Mouse (Mus musculus): Measurements from ENCODE around the gene Smyd3. TPM values are rescaled to one million over a fixed set of nuclear protein-coding genes. Genes with fewer than 3 reads are reported as not detected.

Gene Smyd3
- polyA plus RNA-seq, 1 experiment from 2014 or later, result 20.7 TPM

GRCm38 (mm10) chr1:179282821-179283220, 235.0 kb downstream of the Smyd3 start:
- Histone ChIP-seq H3K4me1 (no peaks in the 10 kb centered on the region), H3K4me3 (no peak overlapping the region), H3K27me3 (replicated peaks; ENCODE audit: low read depth, poor library complexity, severe bottlenecking) (no peaks in the 10 kb centered on the region), H3K36me3 (replicated peaks) (no peaks in the 10 kb centered on the region), H3K9me3 (no peaks in the 10 kb centered on the region), H3K27ac (replicated peaks) (no peak overlapping the region)
- 88% methylated on average over 5 of the region's 5 CpGs for WGBS
- DNase-seq (ENCODE audit: low spot score), result no peak

GRCm38 (mm10) chr1:179281401-179282121, 236.3 kb downstream of the Smyd3 start:
- 91% methylated on average over 13 of the region's 13 CpGs for whole genome bisulfite sequencing
- Histone ChIP-seq H3K4me3 (no peak overlapping the region), H3K27ac (replicated peaks) (no peak overlapping the region), H3K9me3 (no peaks in the 10 kb centered on the region), H3K27me3 (replicated peaks; ENCODE audit: low read depth, poor library complexity, severe bottlenecking) (no peaks in the 10 kb centered on the region), H3K36me3 (replicated peaks) (no peaks in the 10 kb centered on the region), H3K4me1 (no peaks in the 10 kb centered on the region)
- DNase-seq (ENCODE audit: low spot score), result no peak

GRCm38 (mm10) chr1:179279116-179279515, 238.7 kb downstream of the Smyd3 start:
- Histone ChIP-seq H3K27ac (replicated peaks) (no peak overlapping the region), H3K9me3 (no peaks in the 10 kb centered on the region), H3K4me1 (no peaks in the 10 kb centered on the region), H3K36me3 (replicated peaks) (no peaks in the 10 kb centered on the region), H3K27me3 (replicated peaks; ENCODE audit: low read depth, poor library complexity, severe bottlenecking) (no peaks in the 10 kb centered on the region), H3K4me3 (no peak overlapping the region)
- 96% methylated on average over 4 of the region's 4 CpGs for WGBS
- no peak for DNase-seq (ENCODE audit: low spot score)

- H3K27me3 ChIP-seq (replicated peaks; ENCODE audit: low read depth, poor library complexity, severe bottlenecking), result no peaks in the 10 kb centered on the region
- 91% methylated on average over 9 of the region's 9 CpGs for WGBS
- H3K9me3 ChIP-seq, result no peaks in the 10 kb centered on the region
- H3K4me1 ChIP-seq, result no peaks in the 10 kb centered on the region
- H3K4me3 ChIP-seq, result no peak overlapping the region
- no peak overlapping the region for H3K27ac ChIP-seq (replicated peaks)
- no peak for DNase-seq (ENCODE audit: low spot score)
- no peaks in the 10 kb centered on the region for H3K36me3 ChIP-seq (replicated peaks)
Observed at GRCm38 (mm10) chr1:179277346-179277745, 240.5 kb downstream of the Smyd3 start.

GRCm38 (mm10) chr1:179276866-179277265, 241.0 kb downstream of the Smyd3 start:
- Histone ChIP-seq H3K27me3 (replicated peaks; ENCODE audit: low read depth, poor library complexity, severe bottlenecking) (no peaks in the 10 kb centered on the region), H3K27ac (replicated peaks) (no peak overlapping the region), H3K4me1 (no peaks in the 10 kb centered on the region), H3K36me3 (replicated peaks) (no peaks in the 10 kb centered on the region), H3K9me3 (no peaks in the 10 kb centered on the region), H3K4me3 (no peak overlapping the region)
- no peak for DNase-seq (ENCODE audit: low spot score)
- WGBS, result 95% methylated on average over 1 of the region's 1 CpGs

- DNase-seq (ENCODE audit: low spot score), result no peak
- H3K4me3 ChIP-seq, result no peak overlapping the region
- no peaks in the 10 kb centered on the region; the same call in 1 of the 2 replicates for H3K36me3 ChIP-seq (replicated peaks)
- WGBS, result 91% methylated on average over 4 of the region's 4 CpGs
- H3K27ac ChIP-seq (replicated peaks), result no peak overlapping the region
- peaks cover 14% of the 10 kb centered on the region for H3K9me3 ChIP-seq
- H3K27me3 ChIP-seq (replicated peaks; ENCODE audit: low read depth, poor library complexity, severe bottlenecking), result no peaks in the 10 kb centered on the region
- H3K4me1 ChIP-seq, result no peaks in the 10 kb centered on the region
Observed at GRCm38 (mm10) chr1:179272926-179273325, 244.9 kb downstream of the Smyd3 start.

GRCm38 (mm10) chr1:179272351-179272750, 245.5 kb downstream of the Smyd3 start:
- peaks cover 17% of the 10 kb centered on the region for H3K9me3 ChIP-seq
- no peaks in the 10 kb centered on the region for H3K4me1 ChIP-seq
- H3K27ac ChIP-seq (replicated peaks), result no peak overlapping the region
- H3K27me3 ChIP-seq (replicated peaks; ENCODE audit: low read depth, poor library complexity, severe bottlenecking), result no peaks in the 10 kb centered on the region
- H3K4me3 ChIP-seq, result no peak overlapping the region
- DNase-seq (ENCODE audit: low spot score), result no peak
- no peaks in the 10 kb centered on the region; the same call in 1 of the 2 replicates for H3K36me3 ChIP-seq (replicated peaks)

GRCm38 (mm10) chr1:179266936-179267335, 250.9 kb downstream of the Smyd3 start:
- no peak for DNase-seq (ENCODE audit: low spot score)
- WGBS, result 77% methylated on average over 3 of the region's 3 CpGs
- H3K27me3 ChIP-seq (replicated peaks; ENCODE audit: low read depth, poor library complexity, severe bottlenecking), result no peaks in the 10 kb centered on the region
- H3K9me3 ChIP-seq, result peaks cover 17% of the 10 kb centered on the region
- H3K36me3 ChIP-seq (replicated peaks), result no peaks in the 10 kb centered on the region; the same call in 1 of the 2 replicates
- no peak overlapping the region for H3K4me3 ChIP-seq
- peaks cover under 1% of the 10 kb centered on the region; the same call in 1 of the 2 replicates for H3K4me1 ChIP-seq
- no peak overlapping the region for H3K27ac ChIP-seq (replicated peaks)

GRCm38 (mm10) chr1:179261496-179261966, 256.3 kb downstream of the Smyd3 start:
- H3K27ac ChIP-seq (replicated peaks), result peak overlapping the region; percentile 57; the same call in 1 of the 2 replicates
- no peaks in the 10 kb centered on the region; the same call in 1 of the 2 replicates for H3K9me3 ChIP-seq
- H3K4me3 ChIP-seq, result no peak overlapping the region
- peaks cover 13% of the 10 kb centered on the region for H3K4me1 ChIP-seq
- DNase-seq (ENCODE audit: low spot score), result peak; percentile 22
- H3K36me3 ChIP-seq (replicated peaks), result no peaks in the 10 kb centered on the region
- no peaks in the 10 kb centered on the region for H3K27me3 ChIP-seq (replicated peaks; ENCODE audit: low read depth, poor library complexity, severe bottlenecking)
- WGBS, result 53% methylated on average over 11 of the region's 11 CpGs

GRCm38 (mm10) chr1:179255826-179256512, 261.9 kb downstream of the Smyd3 start:
- Histone ChIP-seq H3K36me3 (replicated peaks) (no peaks in the 10 kb centered on the region), H3K4me3 (no peak overlapping the region), H3K4me1 (peaks cover 10% of the 10 kb centered on the region), H3K9me3 (no peaks in the 10 kb centered on the region; the same call in 1 of the 2 replicates), H3K27ac (replicated peaks) (no peak overlapping the region), H3K27me3 (replicated peaks; ENCODE audit: low read depth, poor library complexity, severe bottlenecking) (no peaks in the 10 kb centered on the region)
- DNase-seq (ENCODE audit: low spot score), result no peak
- 88% methylated on average over 11 of the region's 11 CpGs for WGBS

GRCm38 (mm10) chr1:179254531-179254930, 263.3 kb downstream of the Smyd3 start:
- H3K27ac ChIP-seq (replicated peaks), result no peak overlapping the region

GRCm38 (mm10) chr1:179252611-179253010, 265.2 kb downstream of the Smyd3 start:
- DNase-seq (ENCODE audit: low spot score), result no peak
- 81% methylated on average over 4 of the region's 4 CpGs for WGBS
- Histone ChIP-seq H3K27me3 (replicated peaks; ENCODE audit: low read depth, poor library complexity, severe bottlenecking) (no peaks in the 10 kb centered on the region), H3K27ac (replicated peaks) (no peak overlapping the region), H3K4me1 (peaks cover 21% of the 10 kb centered on the region), H3K36me3 (replicated peaks) (no peaks in the 10 kb centered on the region), H3K9me3 (no peaks in the 10 kb centered on the region), H3K4me3 (no peak overlapping the region)

More at GRCm38 (mm10) chr1:179254531-179254930, 263.3 kb downstream of the Smyd3 start:
- 50% methylated on average over 3 of the region's 3 CpGs for WGBS
- Histone ChIP-seq H3K9me3 (no peaks in the 10 kb centered on the region), H3K4me3 (no peak overlapping the region), H3K27me3 (replicated peaks; ENCODE audit: low read depth, poor library complexity, severe bottlenecking) (no peaks in the 10 kb centered on the region), H3K4me1 (peaks cover 13% of the 10 kb centered on the region), H3K36me3 (replicated peaks) (no peaks in the 10 kb centered on the region)
- DNase-seq (ENCODE audit: low spot score), result no peak

- peak overlapping the region; percentile 14; the same call in 1 of the 2 replicates for H3K27ac ChIP-seq (replicated peaks)
- DNase-seq (ENCODE audit: low spot score), result no peak
Observed at GRCm38 (mm10) chr1:179250388-179250787, 267.5 kb downstream of the Smyd3 start.

More at GRCm38 (mm10) chr1:179250388-179250787, 267.5 kb downstream of the Smyd3 start:
- Histone ChIP-seq H3K9me3 (no peaks in the 10 kb centered on the region), H3K36me3 (replicated peaks) (no peaks in the 10 kb centered on the region), H3K4me3 (no peak overlapping the region), H3K4me1 (peaks cover 24% of the 10 kb centered on the region), H3K27me3 (replicated peaks; ENCODE audit: low read depth, poor library complexity, severe bottlenecking) (no peaks in the 10 kb centered on the region)
- 87% methylated on average over 3 of the region's 3 CpGs for WGBS

Measured in embryonic facial prominence, embryonic 10.5 days (tissue).